Mouse (Mus musculus) megakaryocyte-erythroid progenitor cell, adult 5-6 weeks (primary cell): ENCODE measurements around the gene Adcy5. TPM values are rescaled to one million over a fixed set of nuclear protein-coding genes. Genes with fewer than 3 reads are reported as not detected.

Source experiments
- ATAC-seq: replicated peaks from 2 replicates; pipeline ENCODE4 v1.8.0; 2016; ENCODE audit warnings: mild to moderate bottlenecking, inconsistent platforms; ENCODE audit not compliant: severe bottlenecking, poor library complexity, low FRiP score, low TSS enrichment
- total RNA-seq, 2 experiments: library from RNA; stranded (forward) in 1 of 2; stranded (reverse) in 1 of 2; fragments of 200-1000, 215-1000 nt in 1 of 2; fragments of >200 nt in 1 of 2; fragmentation: Nextera tagmentation in 1 of 2; gene quantifications; 2 replicates each; pipeline ENCODE4 v1.2.3; 2014 to 2017

The Adcy5 gene
- not detected in 2 replicates for total RNA-seq (2014; fragmentation: Nextera tagmentation)
- not detected in 2 replicates for total RNA-seq (2017)

GRCm38 (mm10) chr16:35154641-35155390, at the start of gene Adcy5:
Gene Adcy5 (plus strand): TSS chr16:35154877.
- no peak for ATAC-seq

- no peak for ATAC-seq
Observed at GRCm38 (mm10) chr16:35107985-35108384, 46.7 kb upstream of the Adcy5 start.

GRCm38 (mm10) chr16:35109156-35109555, 45.5 kb upstream of the Adcy5 start:
- ATAC-seq: no peak

GRCm38 (mm10) chr16:35109656-35110291, 44.9 kb upstream of the Adcy5 start:
- no peak for ATAC-seq

DNA sequence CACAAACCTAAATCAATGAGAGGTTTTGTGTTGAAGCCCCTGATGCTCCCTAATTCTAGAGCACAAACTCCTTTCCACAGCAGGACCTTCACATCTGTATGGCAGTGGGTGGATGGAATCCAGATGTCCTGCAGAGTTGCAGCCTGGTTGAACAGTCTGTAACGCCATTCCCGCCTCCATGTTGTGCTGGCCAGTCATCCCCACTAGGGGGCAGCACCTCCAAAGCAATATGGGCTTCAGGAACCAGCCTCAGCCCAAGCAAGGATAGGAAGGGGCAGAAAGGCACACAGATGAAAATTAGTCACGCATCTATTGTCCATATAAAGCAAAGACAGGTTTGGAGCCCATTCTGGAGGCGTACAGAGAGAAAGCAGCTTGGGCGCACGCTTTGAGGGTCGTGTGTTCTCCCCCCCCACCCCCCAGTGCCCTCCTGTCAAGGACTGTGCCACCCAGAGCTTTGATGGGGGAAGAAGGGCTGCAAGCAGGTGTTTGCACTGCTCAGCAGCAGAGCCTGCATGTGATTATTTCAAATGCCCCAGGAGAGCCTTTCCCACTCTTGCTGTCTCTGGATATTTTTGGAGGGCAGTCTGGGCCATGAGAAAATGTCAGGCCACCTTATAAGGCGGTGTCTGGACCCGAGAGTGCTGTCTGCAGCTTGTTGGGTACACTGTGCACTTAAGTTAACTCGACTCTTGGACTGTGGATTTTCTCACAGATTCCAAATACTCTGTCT, 44.1 kb upstream of the Adcy5 start:
- peak; percentile 80 for ATAC-seq

DNA sequence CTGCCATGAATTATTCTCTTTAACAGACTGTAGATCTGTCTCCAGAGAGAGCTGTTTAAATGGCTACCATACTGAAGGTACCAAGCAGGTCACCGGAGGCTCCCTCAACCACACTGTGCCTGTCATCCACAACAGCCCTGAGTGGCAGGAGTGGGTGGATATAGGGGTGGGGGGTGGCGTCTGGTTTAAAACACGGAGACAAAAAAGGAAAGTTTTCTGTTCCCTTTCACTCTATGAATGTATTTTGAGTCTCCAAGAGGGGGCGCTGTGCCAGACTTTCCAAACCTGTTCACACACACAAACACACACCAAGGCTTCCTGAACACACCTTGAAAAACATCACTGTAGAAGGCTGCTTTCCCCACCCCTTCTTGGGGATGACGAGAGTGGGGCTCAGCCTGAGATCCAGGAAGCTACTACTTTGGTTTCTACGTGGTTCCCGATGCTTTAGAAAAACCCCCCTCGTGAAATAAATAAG, 43.5 kb upstream of the Adcy5 start:
- no peak for ATAC-seq

DNA sequence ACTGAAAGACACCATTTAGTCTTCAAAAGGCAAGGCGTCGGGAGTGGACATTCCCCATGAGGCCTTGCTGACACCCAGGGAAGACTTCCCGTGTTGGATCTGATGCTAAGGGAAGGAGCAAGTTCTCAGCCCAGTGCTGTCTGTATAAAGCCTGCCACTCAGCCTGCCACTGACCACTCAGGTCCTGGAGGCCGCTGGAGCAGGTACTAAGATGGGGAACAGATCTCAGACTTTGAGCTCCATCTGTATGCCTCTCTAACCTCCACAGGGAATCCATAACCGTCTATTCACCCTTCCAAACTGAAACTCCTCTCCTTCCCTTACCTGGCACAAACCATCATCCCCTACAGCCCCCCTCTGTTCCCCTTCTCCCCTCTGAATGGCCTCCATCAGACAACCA, 41.2 kb upstream of the Adcy5 start:
- no peak for ATAC-seq

GRCm38 (mm10) chr16:35116328-35116956, 38.2 kb upstream of the Adcy5 start:
- ATAC-seq: no peak

GRCm38 (mm10) chr16:35117436-35117835, 37.2 kb upstream of the Adcy5 start:
- ATAC-seq: no peak

GRCm38 (mm10) chr16:35120603-35121002, 34.1 kb upstream of the Adcy5 start:
- no peak for ATAC-seq

- no peak for ATAC-seq
Observed at GRCm38 (mm10) chr16:35127270-35127669, 27.4 kb upstream of the Adcy5 start.

GRCm38 (mm10) chr16:35130172-35130571, 24.5 kb upstream of the Adcy5 start:
- ATAC-seq: no peak

DNA sequence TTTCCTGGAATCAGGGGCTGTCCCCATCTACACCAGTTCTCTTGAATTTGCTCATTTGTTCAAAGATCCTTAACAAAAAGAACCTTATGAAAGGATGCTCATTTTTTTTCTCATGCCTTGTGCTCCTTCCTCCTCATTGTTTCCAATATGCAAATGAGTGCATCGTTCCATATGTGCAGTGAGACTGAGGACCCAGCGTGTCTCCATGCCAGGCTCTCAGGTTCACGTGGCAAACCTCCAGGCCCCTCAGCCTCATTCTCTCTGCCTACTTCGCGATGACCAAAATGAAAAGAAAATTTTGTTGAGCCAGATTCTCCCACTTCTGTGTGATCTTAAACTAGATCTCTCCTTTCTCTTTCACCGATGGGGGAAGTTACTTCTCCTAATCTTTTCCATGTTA, 15.3 kb upstream of the Adcy5 start:
- ATAC-seq: no peak

DNA sequence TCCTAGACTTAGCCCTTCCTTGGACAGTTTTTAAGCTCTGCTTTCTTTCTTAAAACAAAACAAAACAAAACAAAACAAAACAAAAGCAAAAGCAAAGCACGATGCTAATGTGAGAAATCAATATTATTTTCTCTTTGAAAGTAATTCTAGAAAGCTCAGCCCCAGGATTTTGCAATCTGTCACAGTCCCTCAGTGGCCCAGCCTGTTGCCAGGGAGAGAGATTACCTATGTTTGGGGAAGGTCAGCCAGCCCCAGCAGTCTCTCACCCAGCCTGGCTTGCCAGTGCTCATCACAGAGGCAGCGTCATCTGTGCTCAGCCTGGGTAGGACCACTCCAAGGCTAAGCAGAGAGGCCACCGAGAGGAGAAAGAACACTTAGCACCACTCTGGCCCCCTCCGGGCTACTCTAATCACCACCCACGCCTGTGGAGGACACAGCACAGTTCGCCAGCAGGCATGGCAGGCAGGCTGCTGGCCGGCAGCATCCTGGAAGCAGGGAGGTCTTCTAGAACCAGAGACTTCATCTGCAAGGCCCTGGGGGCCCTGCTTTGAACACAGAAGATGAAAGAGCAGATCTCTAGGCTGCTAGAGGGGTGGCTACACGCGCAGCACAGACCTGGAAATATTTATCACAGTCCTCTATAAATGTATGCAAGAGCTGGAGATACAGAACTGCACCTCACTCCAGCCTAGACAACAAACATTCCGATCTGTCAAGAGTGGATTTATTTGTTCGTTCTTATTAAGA, 14.6 kb upstream of the Adcy5 start:
- ATAC-seq: no peak

DNA sequence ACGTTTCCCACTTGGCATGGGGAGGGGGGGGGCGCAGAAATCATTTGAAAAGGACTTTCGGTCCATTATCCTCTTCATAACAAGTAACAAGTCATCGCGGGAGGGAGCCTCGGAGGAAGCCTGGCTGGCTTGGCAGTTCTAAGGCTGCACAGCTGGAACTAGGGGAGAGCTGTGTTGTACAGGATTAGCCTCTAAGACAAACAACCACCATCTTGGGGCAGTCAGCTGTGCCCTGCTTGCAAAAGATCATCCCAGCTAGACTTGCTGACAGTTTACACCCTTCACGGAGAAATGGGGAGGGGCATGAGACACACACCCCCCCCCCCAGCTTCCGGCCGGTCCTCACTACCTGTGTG, 14.1 kb upstream of the Adcy5 start:
- ATAC-seq: no peak

DNA sequence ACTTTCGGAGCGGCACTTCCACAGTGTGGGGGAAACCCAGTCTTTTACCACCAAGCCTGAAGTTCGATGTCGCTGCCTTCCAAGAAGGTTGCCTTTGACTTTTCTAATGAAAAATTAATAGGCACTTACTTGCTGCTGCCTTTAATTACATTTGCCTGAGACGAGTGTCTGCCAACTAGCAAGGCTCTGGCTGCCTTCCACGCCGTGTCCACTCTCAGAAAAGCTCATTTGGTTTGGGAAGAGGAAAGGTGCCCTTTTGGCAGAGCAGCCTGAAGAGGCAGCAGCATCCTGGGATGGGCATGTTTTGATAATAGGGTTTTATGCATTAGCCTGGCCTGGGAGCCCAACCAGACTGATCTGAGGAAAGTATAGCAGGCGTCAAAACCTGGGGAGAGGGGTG, 12.8 kb upstream of the Adcy5 start:
- no peak for ATAC-seq

- no peak for ATAC-seq
Observed at GRCm38 (mm10) chr16:35146153-35146552, 8.5 kb upstream of the Adcy5 start.

DNA sequence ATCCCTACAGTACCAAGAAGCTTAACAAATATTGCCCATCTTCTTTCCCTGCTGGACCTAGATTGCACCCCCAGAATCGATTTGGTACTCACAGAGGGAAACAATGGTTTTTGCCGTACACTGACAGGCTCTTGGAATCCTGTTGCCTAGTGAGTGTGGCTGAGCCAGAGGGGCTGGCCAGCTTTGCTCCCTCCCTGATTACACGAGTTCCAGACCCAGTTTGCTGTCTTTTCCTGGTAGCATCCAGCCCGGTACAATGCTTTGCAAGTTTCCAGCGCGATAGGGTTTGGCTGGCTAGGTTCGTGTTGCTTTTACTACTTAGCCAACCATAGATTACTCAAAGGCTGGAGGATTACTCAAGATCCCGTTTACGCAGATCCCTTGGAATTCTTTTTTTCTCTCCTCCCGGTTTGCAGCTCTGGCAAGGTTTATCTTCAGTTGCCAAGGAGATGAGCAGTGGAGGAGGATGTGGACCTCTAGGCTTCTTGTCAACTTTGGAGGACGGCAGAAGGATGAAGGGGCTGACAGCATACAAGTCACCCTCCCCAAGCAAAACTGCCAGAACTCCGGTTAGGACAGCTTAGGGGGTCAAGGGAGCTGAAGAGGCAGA, 1.4 kb upstream of the Adcy5 start:
- ATAC-seq: no peak

- ATAC-seq: no peak
Observed at GRCm38 (mm10) chr16:35154245-35154640, 434 bp upstream of the Adcy5 start.
